Mouse (Mus musculus) lung, adult 2 months (tissue): ENCODE data around the gene Slc4a1ap. TPM values are rescaled to one million over a fixed set of nuclear protein-coding genes. Genes with fewer than 3 reads are reported as not detected.

Experiments
- DNase-seq: peaks from one replicate; pipeline ENCODE4 v3.0.0; 2022
- H3K4me1 ChIP-seq: fragments of 200-500 bp; 2 replicates; pipeline ENCODE4 v1.6.1; 2011; ENCODE audit warnings: low read length; ENCODE audit not compliant: control insufficient read depth, insufficient read depth
- H3K4me3 ChIP-seq: fragments of 200-500 bp; replicated peaks from 2 replicates; pipeline ENCODE3; 2011; ENCODE audit warnings: low read depth, mild to moderate bottlenecking, control low read depth, low read length; ENCODE audit errors: extremely low read depth
- CTCF ChIP-seq: fragments of 200-500 bp; IDR thresholded peaks from 2 replicates; pipeline ENCODE4 v1.5.1; 2011; ENCODE audit warnings: mild to moderate bottlenecking, low read length, control low read depth; ENCODE audit not compliant: insufficient read depth
- POLR2A ChIP-seq: fragments of 200-500 bp; IDR thresholded peaks from 2 replicates; pipeline ENCODE4 v1.6.1; 2011; ENCODE audit warnings: low read depth, mild to moderate bottlenecking, control low read depth, low read length, borderline replicate concordance; ENCODE audit errors: extremely low read depth
- WGBS: fragments of 180-500 bp; shearing (Covaris S2); methylation state at CpG from one replicate; pipeline ENCODE4 v1.1.7; 2018; 5-methylcytosine and 5-hydroxymethylcytosine counted together
- polyA plus RNA-seq: library from polyadenylated mRNA; depleted of rRNA; stranded (reverse); fragments of >200 nt; gene quantifications from 2 replicates; pipeline ENCODE4 v1.2.3, GENCODE M21; 2012; rRNA removed

Gene Slc4a1ap
- polyA plus RNA-seq = 13.4 and 15.8 TPM in 2 replicates

DNA sequence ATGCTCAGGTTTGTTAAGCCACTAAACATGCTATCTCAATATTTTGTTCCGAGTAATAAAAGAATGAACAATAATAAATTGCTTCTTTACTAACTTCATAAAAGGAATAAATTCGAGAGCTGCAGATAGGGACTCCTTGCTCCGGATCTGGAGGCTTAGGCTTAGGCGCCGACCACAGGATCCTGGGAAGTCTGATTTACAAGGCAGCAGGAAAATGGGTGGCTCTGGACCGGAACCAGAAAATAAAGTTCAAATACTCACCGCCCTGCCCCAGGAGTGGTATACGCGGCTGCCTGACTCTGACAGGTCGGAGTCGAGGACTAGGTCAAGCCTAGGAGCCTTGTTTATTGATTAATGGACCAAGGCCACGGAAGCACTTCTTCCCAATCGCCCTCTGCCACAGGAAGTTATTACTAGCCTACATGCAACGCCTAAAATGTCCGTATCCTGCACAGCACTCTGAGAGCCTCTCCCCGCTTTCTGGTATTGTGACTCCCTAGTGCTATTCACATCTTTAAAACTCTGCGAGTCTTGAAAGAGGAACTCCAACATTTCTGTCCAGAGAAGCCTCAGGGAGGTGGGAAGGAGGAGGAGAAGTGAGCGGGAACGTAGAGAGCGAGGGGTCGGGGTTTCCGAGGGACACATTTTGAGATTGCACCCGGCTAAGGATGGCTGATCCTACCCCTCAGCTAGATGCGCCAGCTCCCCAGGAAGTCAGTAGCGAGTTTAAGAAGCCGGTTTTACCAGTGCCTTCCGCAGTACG, at the start of gene Slc4a1ap:
Gene Slc4a1ap (plus strand): TSS at position 642 of the 763 bp plus-strand sequence.
- Histone ChIP-seq H3K4me1 (peaks cover 3% of the 10 kb centered on the region), H3K4me3 (peak within 1 kb of the TSS; percentile 93)
- TF ChIP-seq POLR2A (peak; percentile 80; the same call in 1 of the 2 replicates), CTCF (no peak)
- under 1% methylated on average over 28 of the region's 28 CpGs for WGBS
- peak; percentile 83 for DNase-seq

DNA sequence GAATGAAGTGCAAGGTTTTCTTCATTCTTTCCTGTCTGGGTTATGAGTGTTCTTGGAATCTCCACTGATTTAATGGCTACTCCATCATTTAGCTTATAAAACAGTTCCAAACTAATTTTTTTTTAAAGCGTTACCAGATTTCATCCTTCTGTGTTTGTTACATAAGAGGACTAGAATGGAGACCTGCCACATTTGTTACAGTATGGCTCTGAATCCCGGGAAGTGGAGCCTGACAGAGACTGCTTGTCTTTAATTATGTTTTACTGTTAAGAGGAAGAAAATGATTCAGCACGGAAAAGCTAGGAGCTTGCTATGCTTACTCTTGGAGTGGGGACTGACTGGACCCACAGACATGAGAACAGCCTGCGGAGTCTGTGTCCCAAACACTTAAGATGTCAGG, 46.3 kb upstream of the Slc4a1ap start:
- TF ChIP-seq CTCF (no peak), POLR2A (no peak)
- H3K4me3 ChIP-seq = no peak overlapping the region
- no peaks in the 10 kb centered on the region for H3K4me1 ChIP-seq
- 78% methylated on average over 4 of the region's 4 CpGs for WGBS
- no peak for DNase-seq

DNA sequence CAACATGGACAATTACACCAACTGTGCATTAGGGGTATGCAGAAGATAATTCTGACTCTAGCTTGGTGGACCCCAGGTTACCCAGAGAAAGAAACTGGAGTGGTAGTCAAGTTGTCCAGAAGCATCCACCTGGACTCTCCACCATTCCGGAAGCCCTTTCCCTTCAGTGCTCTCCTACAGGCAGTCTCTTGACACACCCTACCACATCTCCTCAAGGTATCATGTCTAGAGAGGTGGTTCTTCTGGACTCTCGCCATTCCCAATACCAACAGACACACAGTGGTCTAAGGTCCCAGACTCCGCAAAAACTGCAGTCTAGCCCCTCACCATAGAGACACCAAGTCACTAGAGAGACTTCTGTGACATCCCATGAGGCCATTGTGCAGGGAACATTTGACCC, 41.4 kb upstream of the Slc4a1ap start, which contains the start of gene 4930548H24Rik:
Gene 4930548H24Rik (plus strand): TSS at position 301 of the 400 bp plus-strand sequence.
- 98% methylated on average over 3 of the region's 3 CpGs for WGBS
- DNase-seq = no peak
- TF ChIP-seq CTCF = no peak
- TF ChIP-seq POLR2A = no peak
- Histone ChIP-seq H3K4me3 (no peak within 1 kb of the TSS), H3K4me1 (no peaks in the 10 kb centered on the region)

DNA sequence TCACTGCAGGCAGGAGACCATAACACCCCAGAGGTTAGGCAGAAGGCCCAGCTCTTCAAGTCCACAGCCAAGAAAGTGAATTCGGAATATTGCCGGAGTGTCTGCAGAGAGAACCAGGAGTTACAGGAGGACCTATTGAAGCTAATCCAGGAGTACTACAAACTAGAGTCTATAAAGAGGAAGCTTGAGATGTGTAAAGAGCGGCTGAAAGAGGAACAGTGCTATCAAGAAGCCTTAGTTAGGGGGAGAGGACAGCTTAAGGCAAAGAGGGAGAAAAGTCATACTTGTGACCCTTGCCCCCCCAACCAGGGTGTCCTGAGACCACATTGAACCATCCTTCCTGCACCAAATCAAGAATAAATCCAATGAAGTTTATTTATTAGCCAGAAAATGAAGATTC, 38.9 kb upstream of the Slc4a1ap start:
- no peak for DNase-seq
- WGBS = 87% methylated on average over 3 of the region's 3 CpGs
- H3K4me1 ChIP-seq = no peaks in the 10 kb centered on the region
- no peak overlapping the region for H3K4me3 ChIP-seq
- no peak for TF ChIP-seq POLR2A
- TF ChIP-seq CTCF = no peak

DNA sequence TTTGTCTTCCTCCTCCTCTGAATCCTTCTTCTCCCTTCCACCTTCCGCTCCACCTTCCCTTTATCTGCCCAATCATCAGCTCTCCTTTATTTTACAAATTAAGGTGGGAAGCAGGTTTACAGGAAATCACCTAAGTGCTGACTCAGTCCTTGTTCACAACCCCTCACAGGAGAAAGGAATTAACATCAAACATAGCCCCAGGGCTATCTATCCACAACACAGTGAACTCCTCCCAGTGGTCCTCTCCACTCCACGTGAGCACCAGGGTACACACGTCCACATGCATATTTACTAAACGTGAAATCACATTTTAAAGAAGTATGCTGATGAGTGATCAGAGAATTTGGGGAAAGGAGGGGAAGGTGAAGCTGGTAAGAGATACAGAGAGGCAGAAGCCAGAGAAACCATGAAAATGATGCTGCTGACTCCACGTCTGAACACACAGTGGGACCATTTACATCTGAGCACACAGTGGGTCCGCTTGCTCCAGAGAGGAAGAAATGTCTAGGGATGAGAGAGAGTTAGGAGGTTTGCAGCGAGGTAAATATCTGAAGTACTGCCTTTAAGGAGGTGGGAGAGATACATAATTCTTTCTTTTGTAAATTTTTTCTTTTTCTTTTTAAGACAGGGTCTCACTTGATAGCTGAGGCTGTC, 37.6 kb upstream of the Slc4a1ap start:
- no peak overlapping the region for H3K4me3 ChIP-seq
- no peak for DNase-seq
- 60% methylated on average over 7 of the region's 7 CpGs for WGBS
- no peak for TF ChIP-seq CTCF
- no peak for TF ChIP-seq POLR2A
- H3K4me1 ChIP-seq = no peaks in the 10 kb centered on the region

DNA sequence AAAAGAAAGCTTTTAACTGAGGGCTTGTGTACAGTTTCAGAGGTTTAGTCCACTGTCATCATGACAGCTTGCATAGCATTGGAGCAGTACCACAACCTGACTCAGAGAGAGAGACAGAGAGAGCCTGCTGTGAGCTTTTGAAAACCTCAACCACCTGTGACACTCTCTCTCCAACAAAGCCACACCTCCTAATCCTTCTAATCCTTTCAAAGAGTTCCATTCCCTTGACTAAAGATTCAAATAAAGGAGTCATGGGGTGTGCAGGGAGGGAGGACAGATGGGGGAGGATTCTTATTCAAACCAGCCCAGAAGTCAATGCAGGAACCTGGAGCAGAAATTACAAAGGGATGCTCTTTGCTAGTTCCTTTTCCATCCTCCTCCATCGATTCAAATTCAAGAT, 34.8 kb upstream of the Slc4a1ap start:
- H3K4me1 ChIP-seq = peaks cover 3% of the 10 kb centered on the region; the same call in 1 of the 2 replicates
- TF ChIP-seq POLR2A = no peak
- TF ChIP-seq CTCF = no peak
- no peak for DNase-seq
- no peak overlapping the region for H3K4me3 ChIP-seq
- WGBS = 63% methylated on average over 1 of the region's 1 CpGs

DNA sequence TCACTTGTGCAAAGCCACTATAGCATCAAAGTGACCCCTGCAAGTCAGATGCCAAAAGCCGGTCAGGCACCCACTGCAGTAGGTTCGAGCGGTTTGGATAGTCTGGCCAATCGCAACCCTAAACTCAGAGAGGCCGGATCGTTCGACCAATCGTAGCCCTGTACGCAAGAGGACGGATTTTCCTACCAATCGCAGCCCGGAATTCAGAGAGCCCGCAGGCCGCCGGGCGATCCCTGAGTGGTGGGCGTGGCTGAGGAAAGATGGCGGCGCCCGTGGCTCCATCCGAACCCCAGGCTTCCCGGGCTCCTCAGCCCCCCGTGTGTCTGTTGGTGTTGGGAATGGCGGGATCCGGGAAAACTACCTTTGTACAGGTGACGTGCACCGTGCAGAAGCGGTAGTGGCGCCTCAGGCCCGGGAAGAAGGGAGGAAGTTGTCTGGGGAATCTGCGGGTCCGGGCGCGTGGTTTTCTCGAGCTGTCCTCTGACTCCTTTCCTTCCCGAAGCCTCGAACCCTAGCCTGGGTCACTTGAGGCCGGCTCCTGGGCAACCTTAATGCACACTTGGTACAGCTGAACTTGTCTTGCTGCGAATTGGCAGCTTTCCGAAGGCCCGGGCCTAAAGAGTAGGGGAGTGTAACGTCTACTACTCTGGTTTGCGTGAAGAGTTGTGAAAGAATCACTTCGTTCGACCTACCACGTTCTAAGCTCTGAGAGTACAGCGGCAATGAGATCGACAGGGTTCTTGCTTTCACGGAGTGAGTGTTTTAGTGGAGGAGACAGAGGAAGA, 32.1 kb upstream of the Slc4a1ap start, which contains the start of gene Gpn1:
Gene Gpn1 (plus strand): TSS at position 229 of the 785 bp plus-strand sequence.
- Histone ChIP-seq H3K4me3 (peak within 1 kb of the TSS; percentile 90), H3K4me1 (peaks cover 3% of the 10 kb centered on the region; the same call in 1 of the 2 replicates)
- WGBS = under 1% methylated on average over 49 of the region's 49 CpGs
- DNase-seq = peak; percentile 85
- TF ChIP-seq POLR2A = peak; percentile 31; the same call in 1 of the 2 replicates
- TF ChIP-seq CTCF = no peak

DNA sequence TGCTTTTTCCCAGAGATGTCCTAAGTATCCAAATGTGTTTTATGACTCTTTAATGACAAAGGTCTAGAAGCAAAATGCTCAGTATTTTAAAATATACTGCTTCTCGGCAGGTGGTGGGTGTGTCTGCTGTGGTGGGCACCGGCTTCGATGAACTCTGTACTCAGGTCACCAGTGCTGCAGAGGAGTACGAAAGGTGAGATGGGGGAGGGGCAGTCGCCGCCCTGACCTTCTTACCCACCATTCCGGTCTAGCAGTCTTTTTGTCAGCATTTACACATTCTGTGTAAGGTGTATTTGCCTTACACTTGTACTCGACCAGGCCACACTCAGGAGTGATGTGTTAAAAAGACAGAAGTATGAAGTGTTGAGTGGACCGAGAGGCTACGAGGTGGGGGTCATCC, 22.0 kb upstream of the Slc4a1ap start:
- 69% methylated on average over 10 of the region's 10 CpGs for WGBS
- TF ChIP-seq POLR2A (no peak), CTCF (no peak)
- Histone ChIP-seq H3K4me3 (no peak overlapping the region), H3K4me1 (no peaks in the 10 kb centered on the region; the same call in 1 of the 2 replicates)
- no peak for DNase-seq

DNA sequence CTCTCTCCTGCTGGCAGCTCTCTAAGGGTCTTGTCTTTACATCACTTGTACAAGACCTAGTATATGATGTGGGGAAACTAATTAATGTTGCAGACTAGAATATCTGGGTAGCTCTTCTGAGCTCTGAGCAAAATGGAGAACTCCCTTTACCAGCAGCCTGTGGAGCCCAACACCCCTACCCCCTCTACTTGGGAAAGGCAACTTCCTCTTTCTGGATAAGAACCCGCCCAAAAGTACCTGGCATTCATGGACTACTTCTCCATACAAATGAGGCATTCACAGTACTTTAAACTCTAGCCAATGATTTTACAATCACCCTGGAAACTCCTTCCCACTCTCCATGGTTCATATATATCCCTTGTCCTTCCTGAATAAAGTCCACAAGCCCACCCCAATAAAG, 14.3 kb upstream of the Slc4a1ap start:
- H3K4me3 ChIP-seq = no peak overlapping the region
- WGBS = 53% methylated on average over 1 of the region's 1 CpGs
- TF ChIP-seq CTCF (no peak), POLR2A (no peak)
- no peaks in the 10 kb centered on the region for H3K4me1 ChIP-seq
- no peak for DNase-seq
